Mouse (Mus musculus) lung, embryonic 15.5 days (tissue): Measurements from ENCODE around the gene Clmn. TPM values are rescaled to one million over a fixed set of nuclear protein-coding genes. Genes with fewer than 3 reads are reported as not detected.

Experiments
- ATAC-seq: fragments of 200-750 bp; cut with Nextera tagmentation; 2 replicates; pipeline ENCODE4 v1.8.0; 2017; ENCODE audit warnings: moderate number of reproducible peaks, borderline replicate concordance; ENCODE audit not compliant: low FRiP score, low TSS enrichment; ENCODE audit errors: extremely low read depth
- H3K27ac ChIP-seq: fragments of 300-500 bp; sonication (generic); 2 replicates; pipeline ENCODE4 v1.5.1; 2015; ENCODE audit warnings: moderate library complexity, mild to moderate bottlenecking, inconsistent platforms
- H3K27me3 ChIP-seq: fragments of 300-500 bp; sonication (generic); 2 replicates; pipeline ENCODE4 v1.6.1; 2015; ENCODE audit warnings: inconsistent platforms
- H3K36me3 ChIP-seq: fragments of 300-500 bp; sonication (generic); 2 replicates; pipeline ENCODE4 v1.6.1; 2015; ENCODE audit warnings: inconsistent platforms
- H3K4me1 ChIP-seq: fragments of 300-500 bp; sonication (generic); 2 replicates; pipeline ENCODE4 v1.6.1; 2015; ENCODE audit warnings: inconsistent platforms
- H3K4me2 ChIP-seq: fragments of 300-500 bp; sonication (generic); 2 replicates; pipeline ENCODE4 v1.6.1; 2015; ENCODE audit warnings: inconsistent platforms, mild to moderate bottlenecking, moderate library complexity
- H3K4me3 ChIP-seq: fragments of 300-500 bp; sonication (generic); 2 replicates; pipeline ENCODE4 v1.5.1; 2015; ENCODE audit warnings: mild to moderate bottlenecking, inconsistent platforms
- H3K9ac ChIP-seq: fragments of 300-500 bp; sonication (generic); 2 replicates; pipeline ENCODE4 v1.6.1; 2015; ENCODE audit warnings: inconsistent platforms
- H3K9me3 ChIP-seq: fragments of 300-500 bp; sonication (generic); 2 replicates; pipeline ENCODE4 v1.6.1; 2016; ENCODE audit warnings: inconsistent platforms
- WGBS: fragments of 180-500 bp; shearing (Covaris S2); methylation state at CpG from one replicate; pipeline ENCODE4 v1.1.7; 2015; 5-methylcytosine and 5-hydroxymethylcytosine counted together
- polyA plus RNA-seq: library from polyadenylated mRNA; unstranded; fragments of >200 nt; fragmentation: Nextera tagmentation; extraction: Ambion mirVana; gene quantifications from 2 replicates; pipeline ENCODE4 v1.2.1, GENCODE M21; 2015

The Clmn gene
- polyA plus RNA-seq, 1 experiment from 2014 or later = 3.2 TPM

DNA sequence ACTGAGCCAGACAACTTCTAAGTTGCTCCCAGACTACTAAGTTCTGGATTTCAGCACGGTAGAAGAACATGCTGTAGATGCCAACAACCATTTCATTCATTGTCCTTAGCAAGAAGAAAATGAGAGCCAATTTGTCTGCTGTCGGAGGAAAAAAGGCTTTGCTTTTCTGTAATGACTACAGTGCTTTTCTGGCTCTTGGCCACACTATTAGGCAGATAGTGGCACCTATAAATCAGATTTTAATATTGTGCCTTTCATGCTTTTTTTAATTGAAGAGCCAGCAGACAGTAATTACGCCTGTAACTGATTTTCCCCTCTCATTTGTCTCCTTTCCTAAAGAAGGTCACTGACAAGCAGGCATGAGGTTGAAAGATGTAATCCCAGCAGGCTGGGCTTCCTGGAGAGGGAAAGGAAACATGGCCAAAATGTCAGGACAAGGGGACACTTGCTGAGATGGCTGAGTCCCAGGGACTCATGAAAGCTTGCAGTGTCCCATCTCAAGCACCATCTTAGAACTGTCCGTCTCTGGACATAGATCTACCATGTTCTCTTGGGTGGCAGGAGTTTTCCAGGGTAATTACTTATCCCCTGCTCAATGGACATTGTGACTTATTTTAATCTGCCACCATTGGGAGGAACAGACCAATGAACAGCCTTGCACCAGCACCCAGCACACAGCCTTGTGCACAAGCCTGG lies 58.0 kb downstream of the Clmn start:
- no peaks in the 10 kb centered on the region for H3K27me3 ChIP-seq
- H3K9me3 ChIP-seq = no peaks in the 10 kb centered on the region
- peaks cover 5% of the 10 kb centered on the region; the same call in 1 of the 2 replicates for H3K4me1 ChIP-seq
- no peak overlapping the region for H3K9ac ChIP-seq
- no peak for ATAC-seq
- H3K36me3 ChIP-seq = no peaks in the 10 kb centered on the region
- no peak overlapping the region for H3K27ac ChIP-seq
- H3K4me3 ChIP-seq = no peak overlapping the region
- H3K4me2 ChIP-seq = no peak overlapping the region
- 59% methylated on average over 4 of the region's 4 CpGs for WGBS

DNA sequence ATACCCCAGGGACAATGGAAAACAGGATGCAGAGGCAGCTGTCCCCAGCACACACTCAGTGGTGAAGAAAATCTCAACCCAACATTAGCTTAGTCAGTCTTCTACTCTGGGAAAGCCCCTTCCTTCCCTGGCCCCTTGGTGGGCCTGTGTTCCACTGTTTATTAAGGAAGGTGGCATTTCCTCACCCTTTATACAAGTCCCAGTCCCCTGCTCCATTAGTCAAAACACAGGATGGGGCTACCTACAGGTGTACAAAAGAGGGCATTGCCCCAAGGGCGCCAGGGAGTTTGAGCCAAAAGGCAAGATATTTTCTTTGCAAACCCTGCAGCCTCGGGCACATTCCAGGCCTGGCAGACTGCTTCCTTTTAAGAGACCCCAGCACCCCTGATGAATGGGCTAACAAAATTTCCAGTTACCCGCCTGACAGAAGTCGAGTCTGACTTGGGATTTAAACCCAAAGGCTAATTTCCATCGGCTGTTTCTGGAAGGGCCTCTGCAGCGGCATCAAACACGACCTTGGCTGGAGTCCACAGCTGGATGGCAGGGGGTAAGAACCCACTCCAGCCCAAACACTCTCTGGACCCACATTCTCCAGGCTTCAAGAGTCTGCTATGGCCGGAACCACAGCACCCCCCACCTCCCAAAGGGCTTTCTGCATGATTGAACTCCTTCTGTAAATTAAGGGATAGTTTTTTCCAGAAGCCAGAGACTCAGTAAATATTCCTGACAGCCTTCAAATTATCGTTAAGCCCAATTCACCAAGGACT lies 63.2 kb downstream of the Clmn start:
- Histone ChIP-seq H3K9ac (no peak overlapping the region), H3K36me3 (0 out of 2 replicates have a peak, but pooled peaks cover 5% of the 10 kb centered on the region), H3K27ac (no peak overlapping the region), H3K4me2 (no peak overlapping the region), H3K9me3 (0 out of 2 replicates have a peak, but pooled peaks cover 5% of the 10 kb centered on the region), H3K4me3 (no peak overlapping the region), H3K4me1 (peaks cover 5% of the 10 kb centered on the region; the same call in 1 of the 2 replicates), H3K27me3 (no peaks in the 10 kb centered on the region)
- no peak for ATAC-seq
- WGBS = 38% methylated on average over 9 of the region's 9 CpGs

DNA sequence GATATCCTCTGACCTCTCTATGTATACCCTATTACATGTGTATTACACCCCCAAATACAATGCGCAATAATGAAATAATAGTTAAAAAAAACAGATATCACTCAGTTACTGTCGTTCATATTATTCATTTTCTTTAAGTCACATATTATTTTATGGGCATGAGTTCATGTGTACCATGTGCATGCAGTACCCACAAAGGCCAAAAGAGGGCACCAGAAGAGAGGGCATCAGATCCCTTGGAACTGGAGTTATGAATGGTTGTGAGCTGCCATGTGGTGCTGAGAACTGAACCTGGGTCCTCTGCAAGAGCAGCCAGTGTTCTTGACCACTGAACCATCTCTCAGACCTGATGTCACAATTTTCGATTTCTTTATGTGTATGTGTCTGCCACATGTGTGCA lies 65.5 kb downstream of the Clmn start:
- Histone ChIP-seq H3K4me2 (no peak overlapping the region), H3K36me3 (0 out of 2 replicates have a peak, but pooled peaks cover 5% of the 10 kb centered on the region), H3K9ac (no peak overlapping the region), H3K27ac (no peak overlapping the region), H3K9me3 (0 out of 2 replicates have a peak, but pooled peaks cover 5% of the 10 kb centered on the region), H3K4me3 (no peak overlapping the region), H3K27me3 (no peaks in the 10 kb centered on the region), H3K4me1 (peaks cover 5% of the 10 kb centered on the region; the same call in 1 of the 2 replicates)
- no peak for ATAC-seq
- WGBS = 87% methylated on average over 3 of the region's 3 CpGs

DNA sequence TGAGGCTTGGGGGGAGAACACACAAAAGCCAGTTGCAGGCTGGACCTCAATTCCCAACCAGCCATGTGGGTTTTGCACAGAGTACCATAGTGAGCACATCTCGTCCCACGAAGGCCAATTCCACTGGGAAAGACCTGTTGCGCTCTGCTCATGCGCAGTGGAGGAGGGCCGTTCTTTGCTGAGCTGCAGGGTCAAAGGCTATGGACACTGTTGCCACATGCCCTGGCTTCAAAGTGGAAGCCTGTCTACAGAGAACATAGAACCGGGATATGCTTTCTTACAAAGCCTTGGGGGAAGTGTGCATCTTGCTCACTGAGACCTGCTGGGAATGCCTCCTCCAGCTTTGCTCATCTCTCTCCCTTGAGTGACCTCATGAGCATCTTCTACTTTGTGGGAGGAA lies 67.0 kb downstream of the Clmn start:
- Histone ChIP-seq H3K27ac (no peak overlapping the region), H3K4me2 (no peak overlapping the region), H3K36me3 (0 out of 2 replicates have a peak, but pooled peaks cover 5% of the 10 kb centered on the region), H3K27me3 (no peaks in the 10 kb centered on the region), H3K9me3 (0 out of 2 replicates have a peak, but pooled peaks cover 5% of the 10 kb centered on the region), H3K4me3 (no peak overlapping the region), H3K9ac (no peak overlapping the region), H3K4me1 (peaks cover 5% of the 10 kb centered on the region; the same call in 1 of the 2 replicates)
- no peak for ATAC-seq
- 95% methylated on average over 6 of the region's 6 CpGs for WGBS

DNA sequence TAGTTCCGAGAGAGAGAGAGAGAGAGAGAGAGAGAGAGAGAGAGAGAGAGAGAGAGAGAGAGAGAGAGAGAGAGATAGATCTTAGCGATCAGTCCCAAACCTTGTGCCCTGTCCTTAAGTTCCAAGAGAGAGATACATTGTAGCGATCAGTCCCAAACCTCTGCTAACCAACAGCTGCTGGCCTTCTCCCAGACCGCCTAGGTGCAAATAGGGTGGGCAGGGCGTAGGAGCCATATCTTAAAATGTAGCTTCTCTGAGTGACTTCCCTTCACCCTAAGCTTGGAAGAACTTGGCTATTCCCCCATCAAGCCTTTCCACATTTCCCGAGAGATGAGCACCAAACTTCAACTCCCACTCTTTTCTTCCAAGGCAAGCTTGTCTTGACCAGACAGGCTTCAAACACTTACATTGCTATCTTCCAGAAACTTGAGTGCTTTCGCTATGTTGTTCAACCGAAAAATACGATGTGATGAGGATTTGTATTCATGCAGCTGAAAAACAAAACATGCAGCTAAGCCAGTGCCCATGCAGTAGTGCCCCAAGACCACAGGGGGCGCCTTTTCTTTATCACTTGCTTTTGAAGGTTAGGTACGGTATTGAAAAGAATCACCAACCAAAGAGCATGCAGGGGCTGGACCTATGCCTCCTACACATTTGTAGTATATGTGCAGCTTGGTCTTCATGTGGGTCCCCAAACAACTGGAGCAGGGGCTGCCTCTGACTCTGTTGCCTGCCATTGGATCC lies 68.1 kb downstream of the Clmn start:
- no peak for ATAC-seq
- 85% methylated on average over 11 of the region's 11 CpGs for WGBS
- Histone ChIP-seq H3K4me2 (no peak overlapping the region), H3K4me3 (no peak overlapping the region), H3K9me3 (0 out of 2 replicates have a peak, but pooled peaks cover 5% of the 10 kb centered on the region), H3K27ac (no peak overlapping the region), H3K9ac (no peak overlapping the region), H3K4me1 (no peaks in the 10 kb centered on the region), H3K27me3 (no peaks in the 10 kb centered on the region), H3K36me3 (0 out of 2 replicates have a peak, but pooled peaks cover 5% of the 10 kb centered on the region)

DNA sequence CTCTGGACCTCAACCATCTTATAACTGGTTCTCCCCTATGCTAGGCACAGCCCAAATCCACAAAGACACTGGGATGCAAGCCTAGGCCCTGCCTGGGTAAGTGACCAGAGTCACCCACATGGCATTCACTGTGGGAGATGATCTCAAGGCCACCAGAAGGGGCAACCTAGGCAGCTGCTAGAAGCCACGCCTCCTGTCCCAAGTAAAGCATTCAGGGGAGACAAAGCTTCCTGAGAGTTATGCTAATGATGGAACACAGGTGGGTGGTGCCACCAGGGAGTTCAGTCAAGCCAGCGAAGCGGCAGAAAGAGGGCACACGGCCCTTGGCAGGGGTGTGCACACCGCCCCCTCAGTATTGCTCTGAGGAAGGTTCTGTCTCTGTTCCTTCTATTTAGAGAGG lies 69.9 kb downstream of the Clmn start:
- Histone ChIP-seq H3K27ac (no peak overlapping the region), H3K36me3 (0 out of 2 replicates have a peak, but pooled peaks cover 5% of the 10 kb centered on the region), H3K4me3 (no peak overlapping the region), H3K4me1 (no peaks in the 10 kb centered on the region), H3K4me2 (no peak overlapping the region), H3K9ac (no peak overlapping the region), H3K27me3 (no peaks in the 10 kb centered on the region), H3K9me3 (0 out of 2 replicates have a peak, but pooled peaks cover 5% of the 10 kb centered on the region)
- no peak for ATAC-seq
- 73% methylated on average over 5 of the region's 5 CpGs for WGBS

DNA sequence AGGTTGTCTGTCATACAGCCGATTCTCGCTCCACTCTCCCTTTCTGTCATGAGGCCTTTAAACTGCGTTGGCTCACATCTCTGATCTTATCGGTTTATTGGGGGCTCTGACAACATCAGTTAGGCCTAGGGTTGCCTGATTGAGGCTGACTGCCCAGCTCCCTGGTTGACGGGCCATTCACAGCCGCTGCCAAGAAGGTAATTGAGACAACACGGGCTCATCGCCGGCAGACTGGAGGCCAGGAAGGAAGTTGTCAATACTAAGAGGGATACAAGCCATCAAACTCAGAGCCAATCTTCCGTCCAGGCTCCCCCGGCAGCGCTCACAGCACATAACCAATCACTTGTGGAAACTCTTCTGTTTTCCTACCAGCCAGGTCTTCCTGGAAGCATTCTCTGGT lies 71.4 kb downstream of the Clmn start:
- no peaks in the 10 kb centered on the region for H3K36me3 ChIP-seq
- ATAC-seq = no peak
- H3K27me3 ChIP-seq = no peaks in the 10 kb centered on the region
- H3K9ac ChIP-seq = no peak overlapping the region
- H3K4me2 ChIP-seq = no peak overlapping the region
- H3K9me3 ChIP-seq = 0 out of 2 replicates have a peak, but pooled peaks cover 3% of the 10 kb centered on the region
- WGBS = 35% methylated on average over 12 of the region's 12 CpGs
- H3K27ac ChIP-seq = no peak overlapping the region
- H3K4me3 ChIP-seq = no peak overlapping the region
- H3K4me1 ChIP-seq = no peaks in the 10 kb centered on the region

DNA sequence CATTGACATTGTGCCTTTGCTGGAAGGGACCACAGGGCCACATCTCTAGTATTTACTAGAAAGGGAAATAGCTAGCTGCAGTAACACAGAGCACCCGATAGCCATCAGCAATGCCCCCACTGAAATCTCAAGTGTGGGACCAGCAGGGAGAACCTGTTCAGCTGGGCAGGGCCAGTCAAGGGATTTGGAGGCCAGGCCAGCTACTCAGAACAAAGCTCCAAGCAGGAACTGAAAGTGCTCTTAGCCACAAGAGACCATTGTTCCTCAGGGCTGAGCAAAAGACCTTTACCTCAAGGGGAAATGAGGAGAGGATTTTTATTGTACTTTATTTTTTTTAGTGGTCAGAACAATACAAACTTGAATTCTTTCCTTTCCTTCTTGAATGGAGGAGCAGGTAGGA lies 87.3 kb downstream of the Clmn start:
- Histone ChIP-seq H3K27ac (no peak overlapping the region; the same call in 1 of the 2 replicates), H3K4me3 (no peak overlapping the region), H3K9ac (no peak overlapping the region), H3K27me3 (no peaks in the 10 kb centered on the region), H3K4me2 (no peak overlapping the region), H3K9me3 (no peaks in the 10 kb centered on the region), H3K36me3 (no peaks in the 10 kb centered on the region), H3K4me1 (peaks cover 16% of the 10 kb centered on the region)
- no peak; the same call in 1 of the 2 replicates for ATAC-seq
- WGBS = 64% methylated on average over 1 of the region's 1 CpGs

DNA sequence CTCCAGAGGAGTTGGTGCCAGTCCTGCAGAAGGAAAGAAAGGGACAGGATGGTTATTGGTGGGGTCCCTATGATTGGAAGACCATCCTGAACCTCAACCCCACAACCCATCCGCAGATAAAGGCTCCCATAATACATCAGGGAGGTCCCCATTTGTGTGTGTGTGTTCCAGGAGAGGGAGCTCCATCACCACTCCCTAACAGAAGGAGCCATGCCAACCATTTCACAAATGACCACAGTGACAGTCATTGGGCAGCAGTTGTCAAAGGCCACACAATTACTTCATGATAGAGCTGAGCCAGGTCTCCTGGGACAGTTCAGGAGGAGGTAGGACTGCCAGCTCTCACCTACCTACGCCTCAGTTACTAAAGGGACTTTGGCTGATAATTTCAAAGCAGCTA lies 92.9 kb downstream of the Clmn start:
- 74% methylated on average over 2 of the region's 2 CpGs for WGBS
- Histone ChIP-seq H3K4me1 (no peaks in the 10 kb centered on the region), H3K36me3 (no peaks in the 10 kb centered on the region), H3K27ac (no peak overlapping the region), H3K9me3 (no peaks in the 10 kb centered on the region), H3K4me3 (no peak overlapping the region), H3K27me3 (no peaks in the 10 kb centered on the region), H3K4me2 (no peak overlapping the region), H3K9ac (no peak overlapping the region)
- ATAC-seq = peak; percentile 6; the same call in 1 of the 2 replicates

DNA sequence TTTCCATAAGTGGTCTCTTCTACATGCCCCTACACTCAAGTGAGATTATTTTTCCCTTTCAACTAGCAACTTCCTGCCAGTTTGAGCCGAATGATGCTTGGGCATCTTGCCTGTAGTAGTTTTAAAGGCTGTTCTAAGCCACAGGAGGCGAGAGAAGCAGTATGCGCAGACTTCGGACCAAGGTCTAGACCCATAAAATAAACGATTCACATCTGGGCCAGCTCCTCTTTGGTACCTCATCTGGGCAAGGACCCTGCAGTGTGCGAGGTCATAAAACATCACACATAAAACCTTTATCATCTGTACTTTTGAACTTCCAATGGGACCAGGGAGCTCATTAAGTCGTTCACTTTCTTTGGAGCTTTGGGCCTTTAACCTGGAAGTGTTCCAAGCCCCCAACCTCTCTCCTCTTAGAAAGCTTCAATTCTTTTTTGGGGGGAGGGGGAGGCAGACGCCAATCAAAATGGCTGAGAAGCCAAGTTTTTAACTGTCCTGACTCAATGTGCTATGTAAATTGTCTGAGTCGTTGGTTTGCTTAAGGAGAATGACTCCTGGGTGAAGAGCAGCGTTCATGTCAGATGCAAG lies 95.6 kb downstream of the Clmn start:
- WGBS = 52% methylated on average over 10 of the region's 10 CpGs
- Histone ChIP-seq H3K4me1 (no peaks in the 10 kb centered on the region), H3K36me3 (no peaks in the 10 kb centered on the region), H3K4me2 (no peak overlapping the region), H3K27me3 (no peaks in the 10 kb centered on the region), H3K9me3 (no peaks in the 10 kb centered on the region), H3K27ac (no peak overlapping the region), H3K4me3 (no peak overlapping the region), H3K9ac (no peak overlapping the region)
- no peak for ATAC-seq

DNA sequence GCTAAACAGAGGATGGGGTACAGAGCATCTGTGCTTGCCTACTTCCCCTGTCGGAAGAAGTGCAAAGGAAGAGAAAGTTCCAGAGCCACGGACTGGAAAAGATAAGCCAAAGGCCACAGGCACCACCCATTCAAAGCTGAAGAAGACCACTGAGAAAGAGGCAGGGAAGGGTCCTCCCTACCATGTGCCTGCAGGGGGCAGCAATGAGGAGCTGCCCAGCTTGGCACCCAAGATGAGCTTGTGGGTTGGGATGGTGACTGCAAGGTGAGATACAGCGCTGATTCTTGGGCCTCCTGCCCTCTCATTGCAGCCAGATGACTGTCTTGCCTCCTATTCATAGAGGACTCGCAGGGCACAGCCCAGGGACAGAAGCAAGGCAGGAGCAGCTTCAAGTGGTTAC lies 97.7 kb downstream of the Clmn start:
- ATAC-seq = no peak
- H3K27me3 ChIP-seq = no peaks in the 10 kb centered on the region
- 68% methylated on average over 4 of the region's 4 CpGs for WGBS
- H3K4me1 ChIP-seq = no peaks in the 10 kb centered on the region
- H3K4me2 ChIP-seq = no peak overlapping the region
- no peak overlapping the region for H3K4me3 ChIP-seq
- H3K9ac ChIP-seq = no peak overlapping the region
- no peaks in the 10 kb centered on the region for H3K36me3 ChIP-seq
- H3K9me3 ChIP-seq = no peaks in the 10 kb centered on the region
- H3K27ac ChIP-seq = no peak overlapping the region
